Mouse (Mus musculus) thymus, adult 18-20 months (tissue): ENCODE results near the gene Pkd1l3.
A peak's percentile ranks its signal among the peaks of the same experiment; 100 is the strongest.

Source experiments
- DNase-seq, 2 experiments: peaks; one replicate each; pipeline ENCODE4 v3.0.0; 2022; ENCODE audit warnings: mixed read lengths in 2 of 2

The Pkd1l3 gene

DNA sequence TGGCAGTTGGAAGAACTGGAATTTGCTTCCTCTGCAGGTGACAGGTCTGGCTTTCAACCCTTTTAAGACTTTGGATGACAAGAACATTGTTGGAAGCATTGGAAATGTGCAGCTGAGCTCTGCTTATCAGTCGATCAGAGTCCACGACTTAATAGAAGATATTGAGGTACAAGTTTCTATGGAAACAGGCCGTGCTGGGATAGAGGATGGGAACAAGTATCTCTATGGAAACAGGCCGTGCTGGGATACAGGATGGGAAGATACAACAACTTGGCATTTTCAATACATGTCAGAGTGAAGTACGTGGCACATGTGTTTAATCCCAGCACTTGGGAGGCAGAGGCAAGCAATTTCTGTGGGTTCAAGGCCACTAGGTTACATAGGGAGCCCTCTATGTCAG, 18.2 kb downstream of the Pkd1l3 start:
- no peak for DNase-seq

DNA sequence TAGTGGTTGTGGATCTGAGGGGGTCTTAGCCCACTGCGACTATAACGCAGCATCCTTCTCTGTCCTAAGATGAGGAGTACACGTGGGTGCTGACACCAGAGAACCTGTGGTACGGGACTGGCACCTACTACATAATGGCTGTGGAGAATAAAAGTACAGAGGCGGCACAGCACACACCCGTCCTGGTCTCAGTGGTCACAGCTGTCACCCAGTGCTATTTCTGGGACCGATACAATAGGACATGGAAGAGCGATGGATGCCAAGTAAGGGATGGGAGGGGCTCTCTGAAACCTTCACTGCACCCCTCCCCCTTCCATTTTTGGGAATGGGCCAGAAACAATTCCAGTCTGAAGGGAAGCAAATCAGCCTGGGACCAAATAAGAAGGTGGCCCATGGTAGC, 20.8 kb downstream of the Pkd1l3 start:
- DNase-seq = no peak

DNA sequence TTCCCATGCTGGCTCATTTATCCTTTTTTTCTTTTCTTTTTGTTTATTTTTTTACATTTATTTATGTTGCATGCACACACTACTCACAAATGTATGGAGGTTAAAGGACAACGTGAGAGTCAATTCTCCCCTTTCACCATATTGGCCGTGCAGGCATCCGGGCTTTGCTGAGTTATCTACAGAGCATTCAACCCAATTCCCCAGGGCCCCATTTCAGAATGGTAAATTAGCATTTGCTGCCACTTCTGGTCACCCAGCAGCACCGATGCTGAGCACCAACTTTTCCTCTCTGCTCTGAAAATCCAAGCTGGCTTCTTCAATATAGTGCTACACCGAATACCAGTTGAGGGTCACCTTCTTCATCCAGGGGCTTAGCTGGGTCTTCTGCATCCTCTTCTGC, 24.5 kb downstream of the Pkd1l3 start:
- DNase-seq = no peak

DNA sequence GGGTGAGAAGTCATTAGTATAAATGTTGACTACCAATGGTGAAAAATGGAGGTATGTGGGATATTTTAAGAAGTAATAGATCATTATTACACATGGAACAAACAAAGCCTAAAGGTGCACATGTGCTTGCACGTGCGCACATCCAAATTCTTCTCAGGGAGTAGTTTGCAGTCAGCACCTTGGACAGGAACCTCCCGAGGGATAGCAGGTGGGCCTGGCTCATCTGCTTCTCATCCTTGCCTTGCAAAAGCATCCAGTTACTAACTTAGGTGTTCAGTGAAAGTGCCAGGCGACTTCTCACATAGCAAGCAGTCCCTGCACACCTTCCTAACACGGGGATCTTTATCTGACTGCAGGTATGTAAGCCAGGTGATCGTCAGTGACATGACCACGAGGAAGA, 26.1 kb downstream of the Pkd1l3 start:
- no peak for DNase-seq

DNA sequence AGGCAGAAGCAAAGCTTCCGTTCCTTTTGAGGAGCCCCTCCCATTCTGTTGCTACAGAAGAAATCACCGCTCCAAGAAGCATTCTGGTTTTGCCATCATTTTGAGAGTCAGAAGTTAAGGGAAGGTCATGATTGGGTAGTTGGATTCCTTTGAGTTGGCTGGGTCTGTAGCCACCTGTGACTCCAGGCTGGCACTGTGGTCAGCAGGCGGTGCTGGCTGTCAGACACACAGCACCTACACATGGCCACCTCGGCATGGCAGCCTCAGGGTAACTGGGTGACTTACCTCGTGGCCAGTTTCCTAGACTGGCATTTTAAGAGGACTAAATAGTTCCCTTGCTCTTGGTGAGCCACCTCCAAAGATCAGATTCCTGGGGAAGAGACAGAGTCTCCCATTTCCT, 26.9 kb downstream of the Pkd1l3 start:
- DNase-seq = no peak

DNA sequence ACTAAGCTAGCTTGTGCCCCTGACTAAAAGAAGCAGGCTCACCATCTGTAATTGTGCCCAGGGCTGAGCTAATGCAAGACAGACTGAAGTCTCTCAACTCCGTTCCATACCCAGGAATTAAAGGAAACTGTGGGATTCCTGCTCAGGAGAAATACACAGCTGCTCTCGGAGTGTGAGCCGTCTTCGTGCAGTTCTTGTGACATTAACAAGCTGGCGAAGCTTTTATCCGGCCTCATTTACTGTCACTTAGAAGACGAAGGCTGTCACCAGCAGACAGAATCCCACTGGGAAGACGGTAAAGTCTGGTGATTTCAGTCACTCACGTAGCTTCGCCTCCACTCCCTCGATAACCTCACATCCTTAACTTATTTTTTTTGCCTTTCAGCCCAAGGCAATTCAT, 33.0 kb downstream of the Pkd1l3 start:
- no peak for DNase-seq

DNA sequence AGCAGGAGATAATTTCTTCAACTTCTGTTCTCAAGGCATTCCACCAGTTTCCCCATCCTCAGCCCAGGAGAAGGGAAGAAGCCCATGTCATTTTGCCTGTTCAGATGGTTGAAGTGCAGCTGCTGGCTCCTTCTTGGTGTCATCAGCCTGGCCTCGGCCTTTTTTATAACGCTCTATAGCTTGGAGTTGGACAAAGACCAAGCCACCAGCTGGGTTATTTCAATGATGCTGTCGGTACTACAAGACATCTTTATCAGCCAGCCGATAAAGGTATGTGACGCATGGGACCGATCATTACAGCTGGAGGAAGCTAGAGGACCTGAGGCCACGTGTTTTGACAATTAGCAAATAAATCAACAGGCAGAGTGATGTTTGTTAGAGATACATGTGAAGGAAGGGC, 34.2 kb downstream of the Pkd1l3 start:
- DNase-seq = no peak

DNA sequence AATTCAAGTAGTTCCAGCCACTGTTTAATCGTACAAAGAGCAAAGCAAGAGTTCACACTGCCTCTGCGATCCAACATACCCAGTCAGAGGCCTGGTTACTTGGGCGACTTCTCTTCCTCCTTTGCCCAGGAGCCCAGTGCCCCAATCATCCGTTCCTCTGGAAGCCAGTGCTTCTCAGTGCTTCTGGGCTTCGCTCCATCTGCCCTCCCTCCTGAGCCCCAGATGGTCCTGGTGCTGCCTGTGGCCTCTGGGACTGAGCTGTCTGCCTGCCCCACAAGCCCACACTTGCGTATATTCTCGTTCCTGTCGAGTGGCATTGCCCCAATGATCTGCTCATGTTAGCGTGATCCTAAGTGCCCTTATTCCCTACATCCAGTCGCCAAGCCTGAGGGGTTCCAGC, 36.5 kb downstream of the Pkd1l3 start:
- no peak for DNase-seq

DNA sequence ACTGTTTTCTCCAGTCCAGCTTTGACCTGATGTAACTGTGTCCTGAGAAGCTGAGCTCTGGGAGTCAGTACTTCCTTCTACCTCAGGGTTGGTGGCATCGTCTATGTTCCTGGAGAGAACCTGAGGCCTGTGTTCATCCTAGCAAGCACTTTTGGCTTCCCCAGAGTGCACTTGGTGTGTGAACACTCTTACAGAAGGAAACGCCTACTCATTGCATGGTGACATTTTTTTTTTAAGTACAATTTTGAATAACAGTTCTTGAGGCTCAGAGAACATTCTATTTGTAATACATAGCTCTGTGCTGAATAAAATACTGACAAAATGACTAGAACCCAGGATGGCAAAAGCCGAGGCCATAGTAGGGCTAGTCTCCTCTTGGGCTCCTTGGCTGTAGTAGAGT, 42.5 kb downstream of the Pkd1l3 start:
- DNase-seq = no peak

DNA sequence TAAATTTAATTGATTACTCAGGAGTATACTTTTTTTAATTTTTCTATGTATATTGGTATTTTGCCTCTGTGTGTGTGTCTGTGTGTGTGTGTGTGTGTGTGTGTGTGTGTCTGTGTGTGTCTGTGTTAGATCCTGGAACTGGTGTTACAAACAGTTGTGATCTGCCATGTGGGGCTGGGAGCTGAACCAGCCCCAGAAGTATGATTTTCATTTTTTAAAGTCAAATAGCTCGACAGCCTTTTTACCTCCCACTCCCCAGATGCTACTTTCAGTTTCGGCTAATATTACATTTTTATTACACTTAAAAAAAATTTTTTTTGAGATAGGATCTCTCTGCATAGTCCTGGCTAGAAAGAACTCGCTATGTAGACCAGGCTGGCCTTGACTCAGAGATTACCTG, 48.0 kb downstream of the Pkd1l3 start:
- DNase-seq = no peak

DNA sequence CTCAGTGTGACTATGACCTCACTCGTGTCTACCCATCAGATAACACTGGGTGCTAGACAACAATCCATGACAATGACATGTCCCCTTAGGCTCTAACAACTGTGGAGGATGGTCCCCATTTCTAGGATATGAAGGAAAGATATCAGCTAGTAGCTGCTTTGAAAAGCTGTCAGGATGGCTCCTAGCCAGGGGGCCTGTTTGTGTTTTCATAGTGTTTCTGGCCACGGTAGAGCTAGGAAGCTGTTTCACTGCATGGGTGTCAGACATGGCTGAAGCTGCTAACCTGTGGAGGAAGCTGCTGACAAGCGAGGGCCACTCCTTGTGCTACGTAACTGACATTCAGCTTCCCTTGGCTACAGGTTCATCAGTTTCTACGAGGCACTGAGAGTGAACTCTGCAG, 52.3 kb downstream of the Pkd1l3 start:
- DNase-seq = no peak

DNA sequence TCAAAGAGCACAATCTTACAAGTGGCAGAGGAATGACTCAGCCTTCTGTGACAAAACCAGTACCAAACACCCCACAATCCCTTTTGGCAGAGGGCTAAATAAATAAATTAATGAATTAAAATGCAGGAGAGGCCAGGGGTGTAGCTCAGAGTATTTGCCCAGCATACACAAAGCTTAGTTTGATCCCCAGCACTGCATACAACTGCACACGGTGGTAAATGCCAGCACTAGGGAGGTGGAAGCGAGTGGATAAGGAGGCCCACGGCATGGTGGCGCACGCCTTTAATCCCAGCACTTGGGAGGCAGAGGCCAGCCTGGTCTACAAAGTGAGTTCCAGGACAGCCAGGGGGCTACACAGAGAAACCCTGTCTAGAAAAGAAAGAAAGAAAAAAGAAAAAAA, 58.3 kb downstream of the Pkd1l3 start:
- DNase-seq = no peak

DNA sequence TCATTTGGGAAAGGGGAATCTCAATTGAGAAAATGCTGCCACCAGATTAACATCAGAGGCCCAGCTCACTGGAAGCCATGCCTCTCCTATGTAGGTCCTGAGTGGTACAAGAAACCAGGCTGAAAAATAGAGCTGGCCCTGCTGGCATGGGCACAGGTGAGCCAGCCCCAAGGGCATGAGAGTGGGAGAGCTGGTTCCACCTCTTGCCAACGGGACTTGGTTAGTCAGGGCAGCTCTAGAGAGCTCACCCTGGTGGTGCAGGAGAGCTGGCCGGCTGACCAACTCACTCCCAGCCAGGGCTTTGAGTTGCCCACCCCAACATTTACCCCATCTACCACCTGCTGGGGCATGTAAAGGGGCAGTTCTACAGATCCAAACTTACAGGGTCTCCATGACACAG, 59.3 kb downstream of the Pkd1l3 start:
- no peak for DNase-seq

DNA sequence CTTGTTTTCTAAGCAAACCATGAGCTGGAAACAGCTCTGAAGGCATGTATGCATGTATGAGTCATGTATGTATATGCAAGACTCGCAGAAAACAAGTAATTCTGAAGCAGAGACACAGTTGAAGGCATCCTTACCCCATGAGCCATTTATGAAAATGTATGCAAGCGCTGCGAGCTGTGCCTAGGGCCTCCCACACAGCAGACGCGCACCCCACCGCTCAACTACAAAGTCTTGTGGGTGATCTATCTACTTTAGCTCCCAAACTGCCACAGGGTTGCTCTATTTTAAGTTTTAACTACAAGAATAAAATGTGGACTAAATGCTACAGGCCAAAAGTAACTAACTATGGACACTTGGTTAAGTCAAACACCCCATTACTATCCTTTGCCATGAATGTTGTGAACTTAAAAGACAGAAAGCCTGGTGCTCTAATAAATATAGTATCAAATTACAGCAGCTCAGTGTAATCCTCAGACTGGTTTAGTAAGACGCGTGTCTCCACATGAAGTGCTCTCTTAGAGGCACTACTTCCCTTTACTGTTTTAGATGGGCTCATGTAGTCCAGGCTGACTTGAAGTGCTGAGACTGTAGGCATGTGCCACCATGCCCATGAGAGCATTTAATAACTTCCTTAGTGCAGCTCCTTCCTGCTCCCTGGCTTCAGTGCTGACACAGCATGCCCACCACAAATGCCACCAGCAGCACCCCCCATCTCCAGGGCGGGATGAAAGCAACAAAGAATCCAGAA, 61.8 kb downstream of the Pkd1l3 start:
- no peak for DNase-seq

DNA sequence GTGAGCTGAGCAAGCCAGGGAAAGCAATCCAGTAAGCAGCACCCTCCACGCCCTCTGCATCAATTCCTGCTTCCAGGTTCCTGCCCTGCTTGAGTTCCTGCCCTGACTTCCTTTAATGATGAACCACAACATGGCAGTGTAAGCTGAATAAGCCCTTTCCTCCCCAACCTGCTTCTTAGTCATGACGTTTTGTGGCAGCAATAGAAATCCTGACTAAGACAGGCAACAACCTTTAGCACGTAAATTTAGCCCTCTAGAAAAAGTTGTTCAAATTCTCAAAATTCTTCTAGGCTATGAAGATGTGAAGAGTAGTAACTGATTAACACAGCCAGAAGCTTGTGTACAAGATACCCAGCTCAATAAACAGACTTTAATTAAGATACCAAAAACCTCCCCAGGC, 67.2 kb downstream of the Pkd1l3 start:
- DNase-seq = no peak

DNA sequence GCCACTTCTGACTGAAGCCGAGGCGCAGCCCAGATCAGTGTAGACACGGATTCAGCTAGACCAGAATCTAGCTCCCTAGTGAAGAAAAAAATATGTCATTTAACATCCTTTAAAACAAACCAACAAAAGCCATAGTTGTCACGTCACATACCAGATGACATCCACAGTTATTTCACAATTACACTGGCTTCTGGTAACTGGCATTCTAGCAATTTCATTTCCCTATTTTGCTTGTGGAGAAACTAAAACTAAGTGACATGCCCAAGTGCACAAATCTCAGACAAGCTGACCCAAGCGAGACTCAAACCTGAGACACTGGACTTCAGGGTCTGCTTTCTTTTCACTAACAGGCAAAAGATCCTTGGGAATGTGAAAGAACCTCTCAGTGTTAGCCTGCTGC, 67.8 kb downstream of the Pkd1l3 start:
- DNase-seq = no peak

DNA sequence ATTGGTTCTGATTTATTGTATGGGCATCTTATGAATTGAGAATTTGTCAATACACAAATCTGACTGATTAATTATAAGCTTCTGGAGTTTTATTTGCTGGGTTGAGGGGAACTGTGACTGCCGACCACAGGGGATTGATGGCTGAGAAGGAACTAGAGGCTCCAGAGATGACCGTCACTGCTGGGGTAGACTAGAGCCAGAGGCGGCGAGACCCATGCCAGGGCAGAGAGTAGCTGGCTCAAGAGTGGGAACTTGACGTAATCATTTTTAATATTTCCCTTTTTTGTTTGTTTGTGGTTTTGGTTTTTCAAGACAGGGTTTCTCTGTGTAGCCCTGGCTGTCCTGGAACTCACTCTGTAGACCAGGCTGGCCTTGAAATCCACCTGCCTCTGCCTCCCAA, 72.9 kb downstream of the Pkd1l3 start:
- DNase-seq = no peak

DNA sequence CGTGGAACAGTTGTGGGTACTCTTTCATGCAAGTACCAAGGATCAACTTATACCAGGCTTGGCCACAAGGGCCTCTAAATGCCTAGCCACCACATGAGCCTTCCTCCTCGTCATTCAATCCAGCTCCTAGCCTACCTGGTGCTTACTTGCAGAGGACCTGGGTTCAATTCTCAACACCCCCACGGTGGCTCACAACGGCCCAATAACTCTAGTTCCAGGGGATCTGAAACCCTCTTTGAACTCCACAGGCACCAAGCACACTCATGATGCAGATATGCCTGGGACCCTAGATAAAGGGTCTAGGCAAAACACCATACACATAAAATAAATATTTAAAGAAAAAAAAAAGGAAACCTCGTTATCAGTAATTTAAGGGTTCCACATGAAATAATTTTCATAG, 77.5 kb downstream of the Pkd1l3 start:
- DNase-seq = no peak

DNA sequence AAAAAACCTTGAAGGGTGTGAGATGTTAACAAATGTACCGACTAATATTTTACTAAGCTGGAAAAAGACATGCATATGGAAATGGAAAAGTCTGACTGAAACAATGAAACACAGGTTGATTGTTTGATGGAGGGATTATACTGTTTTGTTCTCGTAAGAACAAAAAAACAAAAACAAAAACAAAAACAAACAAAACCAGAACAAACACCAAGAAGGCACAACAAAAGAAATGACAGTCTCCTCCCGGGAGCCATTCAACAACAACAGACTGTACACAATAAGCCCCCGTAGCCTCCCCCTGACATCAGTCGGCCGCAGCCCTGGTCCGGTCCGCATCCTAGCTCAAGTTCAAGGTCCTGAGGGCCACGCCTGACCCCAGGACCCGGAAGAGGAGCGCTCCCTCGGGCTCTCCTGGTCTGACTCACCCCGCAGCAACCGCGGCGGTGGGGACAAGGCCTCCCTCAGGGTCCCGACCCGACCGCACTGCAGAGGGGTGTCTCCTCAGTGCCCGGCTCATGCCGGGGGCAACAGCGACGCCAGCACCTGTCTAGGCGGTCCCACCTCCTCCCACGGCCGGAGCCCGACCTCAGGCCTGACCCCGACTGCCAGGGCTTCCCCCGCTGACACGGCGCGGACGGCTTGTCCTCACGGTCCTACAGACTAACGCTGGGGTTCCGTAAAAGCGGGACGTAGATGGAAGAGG, 78.3 kb downstream of the Pkd1l3 start:
- no peak for DNase-seq

DNA sequence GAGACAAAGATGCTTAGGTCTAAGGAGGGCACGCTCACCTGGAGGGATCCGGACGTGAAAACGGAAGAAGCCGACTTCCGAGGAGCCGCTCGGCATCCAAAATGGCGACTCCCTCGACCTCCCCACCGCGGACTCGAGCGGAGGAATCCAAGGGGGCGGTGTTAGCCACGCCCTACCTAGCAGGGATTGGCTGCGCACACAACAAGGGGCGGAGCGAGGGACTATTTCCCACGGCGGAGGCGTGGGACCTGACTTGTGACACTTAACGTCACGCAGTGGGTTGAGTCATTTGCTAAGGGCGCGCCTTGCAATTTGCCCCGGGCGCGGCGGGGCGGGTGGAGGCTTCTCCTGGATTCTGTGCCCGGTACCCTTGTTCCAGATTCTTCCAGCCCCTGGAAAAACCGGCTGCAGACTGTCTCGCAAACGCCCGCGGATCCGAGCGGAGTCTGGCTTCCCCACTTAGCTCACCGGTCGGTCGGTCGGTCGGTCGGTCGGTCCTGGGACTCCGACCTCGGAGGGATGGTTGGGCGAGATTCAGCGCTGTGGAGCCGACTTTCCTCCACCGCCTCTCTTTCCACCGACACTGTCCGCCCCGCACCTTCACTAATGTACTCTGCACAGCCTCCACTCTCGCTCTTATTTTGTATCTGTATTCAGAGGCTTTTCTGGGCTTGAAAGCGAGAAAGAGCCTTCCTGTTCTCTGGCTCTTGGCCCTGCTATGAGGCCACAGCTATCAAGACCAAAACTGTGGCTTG, 79.0 kb downstream of the Pkd1l3 start, which contains the start of gene Ist1:
Ist1 (minus strand) TSS at position 115 of the 755 bp plus-strand sequence.
- peak; percentile 95 to 97 for DNase-seq

DNA sequence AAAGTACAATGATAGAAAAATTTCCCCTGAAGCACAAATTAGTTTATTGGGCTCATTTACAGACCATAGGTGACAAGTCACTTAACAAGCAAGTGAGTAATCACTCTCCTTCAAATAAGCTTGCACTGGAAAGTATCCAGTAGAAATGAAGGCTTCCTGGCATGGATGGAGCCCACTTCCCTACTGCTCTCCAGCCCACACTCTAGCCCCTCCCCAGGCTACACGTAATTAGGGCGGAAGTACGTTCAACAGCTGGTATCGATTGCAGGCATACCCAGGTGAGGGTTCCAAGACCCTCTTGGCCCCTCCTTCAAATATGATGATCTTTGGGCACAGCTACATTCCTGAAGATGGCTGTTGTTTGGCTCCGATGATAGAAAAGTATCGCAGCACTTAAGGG, 79.8 kb downstream of the Pkd1l3 start:
- DNase-seq = no peak

DNA sequence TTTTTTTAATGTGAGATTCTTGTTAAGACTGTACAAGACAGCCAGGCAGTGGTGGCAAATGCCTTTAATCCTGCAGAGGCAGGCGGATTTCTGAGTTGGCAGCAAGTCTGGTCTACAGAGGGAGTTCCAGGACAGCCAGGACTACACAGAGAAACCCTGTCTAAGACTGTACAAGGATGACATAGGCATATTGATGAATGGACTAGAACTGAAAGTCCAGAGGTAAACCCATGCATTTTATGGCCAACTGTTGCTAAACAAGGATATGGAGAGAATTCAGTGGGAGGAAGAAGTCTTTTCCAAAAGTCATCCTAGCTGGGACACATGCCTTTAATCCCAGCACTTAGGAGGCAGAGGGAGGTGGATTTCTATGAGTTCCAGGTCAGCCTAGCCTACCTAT, 83.4 kb downstream of the Pkd1l3 start:
- no peak for DNase-seq

DNA sequence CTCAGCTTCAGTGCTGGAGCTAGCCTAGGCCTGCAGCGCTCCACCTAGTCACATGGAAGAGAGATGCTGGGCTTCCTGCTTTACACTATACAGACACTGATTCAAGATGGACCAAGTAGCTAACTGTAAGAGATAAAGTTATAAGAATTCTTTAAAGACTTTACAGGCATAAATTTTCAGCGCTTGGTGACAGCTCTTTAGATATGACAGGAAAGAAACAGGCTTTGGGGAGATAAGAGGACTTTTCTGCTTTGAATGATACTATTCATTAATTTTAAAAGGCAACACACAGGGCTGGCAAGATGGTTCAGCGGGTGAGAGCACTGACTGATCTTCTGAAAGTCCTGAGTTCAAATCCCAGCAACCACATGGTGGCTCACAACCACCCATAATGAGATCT, 84.2 kb downstream of the Pkd1l3 start:
- DNase-seq = no peak
